Mouse (Mus musculus) naive thymus-derived CD4-positive, alpha-beta T cell, adult 2 months (primary cell): ENCODE results near the gene Cd79a.

Experiments
- DNase-seq: peaks from one replicate; pipeline ENCODE4 v3.0.0-alpha.2; 2011; ENCODE audit warnings: low read depth

The Cd79a gene

DNA sequence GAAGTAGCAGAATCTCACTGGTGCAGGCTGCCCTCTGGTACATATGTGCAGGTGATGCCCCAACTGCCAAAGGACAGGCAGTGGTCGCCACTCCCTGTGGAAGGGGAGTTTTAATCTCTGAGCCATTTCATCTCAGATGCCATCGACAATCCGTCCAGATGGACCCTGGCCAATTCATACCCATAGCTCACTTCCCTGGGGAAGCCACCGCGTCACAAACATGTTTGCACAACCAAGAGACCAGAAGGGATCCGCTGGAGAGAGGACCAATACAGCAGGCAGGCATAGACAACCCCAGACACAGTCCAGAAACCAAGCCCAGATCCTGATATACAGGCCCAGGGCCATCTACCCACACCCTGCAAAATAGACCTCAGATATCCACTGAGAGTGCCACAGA is 33.3 kb downstream of the Cd79a start:
- no peak for DNase-seq

DNA sequence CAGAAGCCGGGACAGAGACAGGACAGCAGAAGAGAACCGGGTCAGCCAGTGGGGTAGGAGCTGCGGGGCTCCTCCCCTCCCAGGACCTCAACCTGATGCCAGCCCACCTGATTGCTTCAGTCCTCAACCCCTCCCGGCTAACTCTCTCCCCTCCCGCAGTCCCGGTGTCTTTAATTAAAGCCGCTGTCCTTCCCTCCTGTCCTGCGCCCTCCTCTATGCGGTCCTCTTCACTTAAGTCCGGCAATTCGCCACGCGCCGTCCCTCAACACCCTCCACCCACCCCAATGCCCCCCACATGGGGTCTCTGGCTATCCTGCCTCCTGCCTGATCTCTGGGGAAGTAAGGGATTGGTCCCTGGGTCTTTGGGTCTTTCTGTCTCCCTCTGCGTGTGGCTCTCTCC is 34.5 kb downstream of the Cd79a start:
- DNase-seq = no peak

GRCm38 (mm10) chr7:24943641-24944040 is 46.5 kb downstream of the Cd79a start:
- DNase-seq = no peak

DNA sequence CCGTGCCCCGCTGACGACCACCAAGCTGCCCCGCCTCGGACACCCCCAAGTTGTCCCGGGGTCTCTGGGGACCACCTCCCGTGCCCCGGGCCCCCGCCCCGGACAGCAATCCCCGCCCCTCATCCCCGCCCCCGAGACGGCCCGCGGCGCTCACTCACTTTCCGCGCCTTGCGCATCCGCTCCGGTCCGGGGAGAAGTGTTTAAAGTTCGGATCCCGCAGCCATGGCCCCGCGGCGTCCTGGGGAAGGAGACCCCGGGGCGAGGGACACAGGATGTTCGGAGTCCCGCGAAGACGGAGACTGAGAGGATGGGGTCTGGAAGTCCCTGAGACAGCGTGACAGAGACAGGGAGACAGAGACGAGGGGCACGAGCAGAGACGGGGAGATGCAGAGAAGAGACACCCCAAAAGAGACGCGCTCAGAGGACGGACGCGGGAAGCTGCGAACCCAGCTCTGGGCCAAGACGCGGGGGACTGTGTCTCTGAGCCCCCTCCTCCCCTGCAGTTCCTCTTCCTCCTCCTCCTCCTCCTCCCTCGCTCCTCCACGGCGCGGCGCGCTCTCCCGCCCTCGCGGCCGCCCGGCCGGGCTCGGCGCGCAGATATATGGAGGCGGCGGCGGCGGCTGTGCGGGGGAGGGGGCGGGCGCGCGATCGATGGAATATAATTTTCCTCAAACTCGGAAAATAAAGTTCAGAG is 47.2 kb downstream of the Cd79a start, which contains the start of gene Gm4881:
Gene Gm4881 (minus strand): TSS at position 238 of the 694 bp plus-strand sequence.
- peak; percentile 55 for DNase-seq

- DNase-seq = no peak
These were observed 50.3 kb downstream of the Cd79a start for GRCm38 (mm10) chr7:24947316-24948048.

GRCm38 (mm10) chr7:24948774-24949173 is 51.6 kb downstream of the Cd79a start:
- no peak for DNase-seq

DNA sequence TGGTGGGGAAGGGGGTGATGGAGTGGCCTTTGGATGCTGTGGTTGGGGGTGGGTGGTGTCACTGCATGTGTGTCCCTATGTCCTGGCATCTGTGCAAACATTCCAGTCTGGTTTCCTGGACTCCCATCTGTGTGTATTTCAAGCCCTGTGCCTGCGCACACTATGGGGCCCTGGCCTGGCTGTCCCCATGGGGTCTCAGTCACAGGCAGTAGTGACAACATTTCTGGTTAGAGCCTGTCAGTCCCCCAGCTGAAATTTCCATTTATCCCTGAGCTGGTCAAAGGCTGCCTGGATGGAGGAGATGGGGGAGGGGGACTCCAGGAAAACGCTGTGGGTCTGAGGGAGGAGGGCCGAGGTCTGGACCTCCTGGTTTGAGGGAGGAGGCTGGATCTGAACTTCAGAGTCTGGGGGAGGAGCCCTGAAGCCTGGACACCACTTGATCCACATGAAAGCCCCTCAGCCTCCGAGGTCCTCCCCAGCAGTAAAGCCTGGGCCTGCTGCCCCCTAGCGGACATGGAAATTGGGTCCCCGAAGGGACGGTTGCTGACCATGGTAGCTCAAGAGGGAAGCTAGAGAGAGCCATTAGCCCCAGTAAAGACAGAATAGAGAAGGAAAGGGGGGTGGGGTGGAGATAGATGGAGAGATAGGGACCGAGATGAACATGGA is 52.9 kb downstream of the Cd79a start:
- peak; percentile 83 for DNase-seq
